Comparison of ENCODE assay signal across 13 mouse cellular contexts in genomic region chr7:133743611-133744010, GRCm38 (mm10). TPM values are rescaled to one million over a fixed set of nuclear protein-coding genes. Genes with fewer than 3 reads are reported as not detected.
DNase-seq lines count a peak whose midpoint lies in the region; ATAC-seq and TF ChIP-seq lines count a peak whose summit lies in the region.
"Had no signal": no experiment of that assay in that cellular context is flagged by ENCODE, and none has a peak within 500 bp of the region (broad histone marks: within the 10 kb centered on the region; RNA-seq: fewer than 3 reads in every experiment).

No protein-coding gene starts in this region.

- no peak for ATAC-seq in limb, embryonic 14.5 days (ENCODE audit: low FRiP score, low read depth)
- ATAC-seq in neural tube, embryonic 14.5 days (ENCODE audit: low read depth), result 0 out of 2 replicates have a peak, but pooled peaks have one; percentile 34

- no peaks in the 10 kb centered on the region for H3K9me3 ChIP-seq in limb, embryonic 14.5 days (ENCODE audit: control insufficient read depth, low read length)
- H3K9me3 ChIP-seq in limb, embryonic 10.5 days (replicated peaks), result no peaks in the 10 kb centered on the region
- H3K9me3 ChIP-seq in neural tube, embryonic 14.5 days (ENCODE audit: control insufficient read depth, low read length), result no peaks in the 10 kb centered on the region
- H3K9me3 ChIP-seq: limb, embryonic 15.5 days had no signal

- H3K4me3 ChIP-seq in limb, embryonic 14.5 days (replicated peaks; ENCODE audit: low read length), result no peak overlapping the region
- no peak overlapping the region for H3K4me3 ChIP-seq in limb, embryonic 10.5 days
- H3K4me3 ChIP-seq in neural tube, embryonic 14.5 days (ENCODE audit: low read depth, low read length), result no peak overlapping the region
- H3K4me3 ChIP-seq: limb, embryonic 15.5 days had no signal

- no peak for TF ChIP-seq POLR2A in limb, embryonic 14.5 days (IDR thresholded peaks at IDR 0.05; ENCODE audit: borderline replicate concordance, extremely low read depth, insufficient read depth, insufficient read length)

- H3K27me3 ChIP-seq in limb, embryonic 14.5 days (ENCODE audit: control insufficient read depth, insufficient read depth, low read length), result no peaks in the 10 kb centered on the region
- H3K27me3 ChIP-seq in limb, embryonic 10.5 days (ENCODE audit: low read depth, poor library complexity, severe bottlenecking), result no peaks in the 10 kb centered on the region
- no peaks in the 10 kb centered on the region for H3K27me3 ChIP-seq in neural tube, embryonic 14.5 days (ENCODE audit: control insufficient read depth, insufficient read depth, low read length)
- H3K27me3 ChIP-seq: limb, embryonic 15.5 days had no signal

- H3K36me3 ChIP-seq in limb, embryonic 14.5 days (ENCODE audit: control insufficient read depth, insufficient read depth, low read length), result peaks cover 7% of the 10 kb centered on the region; the same call in 1 of the 2 replicates
- peaks cover 10% of the 10 kb centered on the region; the same call in 1 of the 2 replicates for H3K36me3 ChIP-seq in limb, embryonic 10.5 days
- peaks cover 9% of the 10 kb centered on the region; the same call in 1 of the 2 replicates for H3K36me3 ChIP-seq in neural tube, embryonic 14.5 days (ENCODE audit: control insufficient read depth, insufficient read depth, low read length)

- H3K4me1 ChIP-seq in limb, embryonic 14.5 days (ENCODE audit: control insufficient read depth, insufficient read depth, low read length), result no peaks in the 10 kb centered on the region; the same call in 1 of the 2 replicates
- peaks cover 3% of the 10 kb centered on the region; the same call in 1 of the 2 replicates for H3K4me1 ChIP-seq in limb, embryonic 10.5 days
- H3K4me1 ChIP-seq in neural tube, embryonic 14.5 days (ENCODE audit: control insufficient read depth, insufficient read depth, low read length), result no peaks in the 10 kb centered on the region

- H3K9ac ChIP-seq in limb, embryonic 14.5 days (ENCODE audit: low read depth, low read length, severe bottlenecking), result no peak overlapping the region
- no peak overlapping the region for H3K9ac ChIP-seq in neural tube, embryonic 14.5 days (replicated peaks; ENCODE audit: low read depth, low read length)
- H3K9ac ChIP-seq: limb, embryonic 15.5 days had no signal

- H3K4me2 ChIP-seq in limb, embryonic 14.5 days (replicated peaks; ENCODE audit: low read depth, low read length, severe bottlenecking), result no peak overlapping the region
- H3K4me2 ChIP-seq in neural tube, embryonic 14.5 days (ENCODE audit: low read depth, low read length), result no peak overlapping the region
- H3K4me2 ChIP-seq: limb, embryonic 15.5 days had no signal

- DNase-seq in adrenal gland, adult 2 months, result peak; percentile 57
- DNase-seq in adrenal gland, postnatal 4 days (ENCODE audit: low spot score in 2 of 2), result no peak
- peak; percentile 42 for DNase-seq in heart, adult 11 months
- DNase-seq in heart, adult 18-20 months, result no peak
- peak; percentile 35 for DNase-seq in limb, embryonic 14.5 days (ENCODE audit: low spot score)
- DNase-seq in limb, embryonic 10.5 days (ENCODE audit: low spot score), result no peak
- no peak for DNase-seq in ovary, postnatal 10 days (ENCODE audit: low spot score)
- DNase-seq: gastrocnemius, postnatal 14 days; kidney, postnatal 10 days; layer of hippocampus, postnatal 36 days; thymus, adult 18-20 months had no signal

- no peak overlapping the region for H3K27ac ChIP-seq in limb, embryonic 14.5 days (replicated peaks; ENCODE audit: low read depth, low read length)
- no peak overlapping the region for H3K27ac ChIP-seq in limb, embryonic 10.5 days
- no peak overlapping the region for H3K27ac ChIP-seq in neural tube, embryonic 14.5 days (ENCODE audit: low read depth, low read length)
- H3K27ac ChIP-seq: limb, embryonic 15.5 days had no signal

- 71% methylated on average over 4 of the region's 4 CpGs for WGBS in limb, embryonic 14.5 days
- WGBS in limb, embryonic 10.5 days, result 72% methylated on average over 4 of the region's 4 CpGs
- 65% methylated on average over 4 of the region's 4 CpGs for WGBS in neural tube, embryonic 14.5 days

RNA-seq across cellular contexts. Expression of gene Fank1, which starts 33.0 kb away (rescaled TPM):
- total RNA-seq in adrenal gland, adult 2 months (2021), result under 1 TPM in 1 of 2 experiments, not detected in 1; 0.24 TPM
- 0.10 and 0.15 TPM in 2 replicates for polyA plus RNA-seq in adrenal gland, adult 2 months (2012; rRNA removed)
- 1 to 10 TPM in 1 of 2 experiments, under 1 TPM in 1; 0.71 to 1.1 TPM for total RNA-seq in adrenal gland, postnatal 4 days (2021)
- not detected for total RNA-seq in heart, adult 18-20 months (2021)
- 0.24 and 0.31 TPM in 2 replicates for polyA plus RNA-seq in limb, embryonic 14.5 days (2012; rRNA removed)
- 0.30 TPM in 1 of 2 replicates, not detected in the other for polyA plus RNA-seq in limb, embryonic 14.5 days (2014; fragmentation: Nextera tagmentation; extraction: Ambion mirVana)
- 0.41 TPM in 1 of 2 replicates, not detected in the other for polyA plus RNA-seq in limb, embryonic 10.5 days (2016; fragmentation: Nextera tagmentation; extraction: Ambion mirVana)
- 2.0 and 3.7 TPM in 2 replicates for polyA plus RNA-seq in neural tube, embryonic 14.5 days (2014; fragmentation: Nextera tagmentation; extraction: Ambion mirVana)
- polyA plus RNA-seq: limb, embryonic 15.5 days had no signal

RNA-seq across cellular contexts. Expression of gene Uros, which starts 33.7 kb away (rescaled TPM):
- total RNA-seq in adrenal gland, adult 2 months (2021), result 10 to 100 TPM; 17.0 to 18.6 TPM
- polyA plus RNA-seq in adrenal gland, adult 2 months (2012; rRNA removed), result 14.6 and 18.2 TPM in 2 replicates
- total RNA-seq in adrenal gland, postnatal 4 days (2021), result 10 to 100 TPM; 13.4 to 14.5 TPM
- 10 to 100 TPM; 21.2 to 23.2 TPM for total RNA-seq in heart, adult 18-20 months (2021)
- 24.8 and 26.7 TPM in 2 replicates for polyA plus RNA-seq in limb, embryonic 14.5 days (2012; rRNA removed)
- polyA plus RNA-seq in limb, embryonic 14.5 days (2014; fragmentation: Nextera tagmentation; extraction: Ambion mirVana), result 29.7 and 31.8 TPM in 2 replicates
- 34.0 and 34.4 TPM in 2 replicates for polyA plus RNA-seq in limb, embryonic 10.5 days (2016; fragmentation: Nextera tagmentation; extraction: Ambion mirVana)
- 65.6 and 67.3 TPM in 2 replicates for polyA plus RNA-seq in neural tube, embryonic 14.5 days (2014; fragmentation: Nextera tagmentation; extraction: Ambion mirVana)

RNA-seq across cellular contexts. Expression of gene Bccip, which starts 34.5 kb away (rescaled TPM):
- total RNA-seq in adrenal gland, adult 2 months (2021), result 10 to 100 TPM; 58.4 to 64.0 TPM
- 9.4 and 10.1 TPM in 2 replicates for polyA plus RNA-seq in adrenal gland, adult 2 months (2012; rRNA removed)
- total RNA-seq in adrenal gland, postnatal 4 days (2021), result 10 to 100 TPM; 60.6 to 69.8 TPM
- 10 to 100 TPM; 52.6 to 64.7 TPM for total RNA-seq in heart, adult 18-20 months (2021)
- 83.4 and 116 TPM in 2 replicates for polyA plus RNA-seq in limb, embryonic 14.5 days (2012; rRNA removed)
- 158 and 161 TPM in 2 replicates for polyA plus RNA-seq in limb, embryonic 14.5 days (2014; fragmentation: Nextera tagmentation; extraction: Ambion mirVana)
- polyA plus RNA-seq in limb, embryonic 10.5 days (2016; fragmentation: Nextera tagmentation; extraction: Ambion mirVana), result 234 and 236 TPM in 2 replicates
- polyA plus RNA-seq in neural tube, embryonic 14.5 days (2014; fragmentation: Nextera tagmentation; extraction: Ambion mirVana), result 85.2 and 94.3 TPM in 2 replicates

RNA-seq across cellular contexts. Expression of gene Dhx32, which starts 38.9 kb away (rescaled TPM):
- 10 to 100 TPM; 56.8 to 71.2 TPM for total RNA-seq in adrenal gland, adult 2 months (2021)
- polyA plus RNA-seq in adrenal gland, adult 2 months (2012; rRNA removed), result 20.7 and 21.9 TPM in 2 replicates
- total RNA-seq in adrenal gland, postnatal 4 days (2021), result 10 to 100 TPM; 54.6 to 57.6 TPM
- 10 to 100 TPM; 38.8 to 48.1 TPM for total RNA-seq in heart, adult 18-20 months (2021)
- 14.6 and 15.5 TPM in 2 replicates for polyA plus RNA-seq in limb, embryonic 14.5 days (2012; rRNA removed)
- polyA plus RNA-seq in limb, embryonic 14.5 days (2014; fragmentation: Nextera tagmentation; extraction: Ambion mirVana), result 21.7 and 22.7 TPM in 2 replicates
- 18.0 and 19.3 TPM in 2 replicates for polyA plus RNA-seq in limb, embryonic 10.5 days (2016; fragmentation: Nextera tagmentation; extraction: Ambion mirVana)
- 35.0 and 41.0 TPM in 2 replicates for polyA plus RNA-seq in neural tube, embryonic 14.5 days (2014; fragmentation: Nextera tagmentation; extraction: Ambion mirVana)

Comparison
In these comparisons a context has a peak if more than half of its experiments do, and no peak if none do; other contexts are left out.
1. DNase-seq: peak in adrenal gland, adult 2 months (single experiment), heart, adult 11 months (single experiment) and limb, embryonic 14.5 days (single experiment); none in adrenal gland, postnatal 4 days (0 of 2), heart, adult 18-20 months (0 of 2), limb, embryonic 10.5 days (single experiment) and ovary, postnatal 10 days (single experiment).